Mouse (Mus musculus): ENCODE measurements around the gene Sumf1. TPM values are rescaled to one million over a fixed set of nuclear protein-coding genes. Genes with fewer than 3 reads are reported as not detected.

The Sumf1 gene
- total RNA-seq (2014; fragmentation: Nextera tagmentation) (13.7 and 16.0 TPM in 2 replicates), total RNA-seq (2017) (22.8 and 25.7 TPM in 2 replicates), polyA plus RNA-seq (2012) (25.9 and 35.1 TPM in 2 replicates)

DNA sequence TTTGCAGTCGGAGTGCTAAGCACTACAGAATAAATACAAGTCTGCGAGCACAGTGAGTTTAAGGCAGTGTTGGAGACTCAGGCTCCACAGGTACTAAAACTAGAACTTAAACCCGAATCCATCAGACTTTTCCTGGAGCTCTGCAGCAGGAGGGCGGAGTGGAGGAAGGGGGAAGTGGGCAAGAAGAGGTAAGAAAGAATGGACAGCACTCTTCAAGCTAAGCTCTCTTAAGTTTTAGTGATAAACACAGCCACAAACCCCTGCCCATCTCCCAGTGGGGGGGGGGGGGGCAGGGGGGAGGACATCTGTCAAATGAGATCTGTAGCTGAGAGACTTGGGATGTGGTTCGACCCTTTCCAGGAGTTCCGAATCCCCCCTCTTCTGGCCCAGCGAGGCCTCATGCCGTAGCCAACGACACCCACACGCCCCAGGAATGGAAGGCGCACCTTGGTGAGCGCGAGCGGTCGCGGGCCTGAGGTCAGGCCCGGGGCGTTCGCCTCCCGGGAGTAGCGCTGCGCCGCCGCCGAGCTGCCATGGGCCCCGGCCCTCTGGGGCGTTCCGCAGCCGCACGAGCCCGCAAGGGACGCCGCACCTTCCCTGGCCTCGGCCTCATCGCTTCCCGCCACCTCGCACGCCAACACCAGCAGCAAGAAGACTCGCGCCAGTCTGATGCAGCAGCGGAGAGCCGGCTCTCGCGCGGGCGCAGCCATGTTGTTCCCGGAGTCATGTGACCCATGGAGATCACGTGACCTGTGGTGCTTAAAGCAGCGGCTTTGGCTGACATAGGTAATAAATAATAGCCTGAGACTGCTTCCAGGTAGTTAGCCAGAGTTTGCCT, at the start of gene Sumf1:
Gene Sumf1, minus strand, starts transcription at position 736 of the 838 bp plus-strand sequence.
- Histone ChIP-seq H3K36me3 (replicated peaks) (peaks cover 14% of the 10 kb centered on the region), H3K4me1 (ENCODE audit: insufficient read depth, low read depth, low read length) (peaks cover 13% of the 10 kb centered on the region), H3K9me3 (replicated peaks) (no peaks in the 10 kb centered on the region), H3K27me3 (ENCODE audit: insufficient read depth, low read length) (peaks cover 10% of the 10 kb centered on the region), H3K4me3 (ENCODE audit: low read depth, low read length) (peak within 1 kb of the TSS; percentile 87)
- ATAC-seq (ENCODE audit: extremely low read depth, insufficient number of reproducible peaks, low FRiP score, poor library complexity, severe bottlenecking) (peak; percentile 88), DNase-seq (ENCODE audit: low spot score) (peak; percentile 92)
- TF ChIP-seq GATA1 (IDR thresholded peaks at IDR 0.05; ENCODE audit: borderline replicate concordance, low read length) = no peak
- no peak for TF ChIP-seq CTCF (IDR thresholded peaks at IDR 0.05; ENCODE audit: low read depth, low read length)
- TF ChIP-seq TAL1 (conservative IDR thresholded peaks at IDR 0.05; ENCODE audit: low read depth, low read length) = no peak
- no peak for TF ChIP-seq POLR2AphosphoS5 (IDR thresholded peaks at IDR 0.05; ENCODE audit: insufficient replicate concordance, low read depth, low read length)
- TF ChIP-seq GATA2 (IDR thresholded peaks at IDR 0.05; ENCODE audit: borderline replicate concordance, low read depth, low read length) = no peak

- Histone ChIP-seq H3K4me3 (ENCODE audit: low read depth, low read length) (no peak overlapping the region), H3K27me3 (ENCODE audit: insufficient read depth, low read length) (no peaks in the 10 kb centered on the region), H3K9me3 (replicated peaks) (no peaks in the 10 kb centered on the region), H3K4me1 (ENCODE audit: insufficient read depth, low read depth, low read length) (no peaks in the 10 kb centered on the region), H3K36me3 (replicated peaks) (peaks cover 47% of the 10 kb centered on the region)
- ATAC-seq (ENCODE audit: extremely low read depth, insufficient number of reproducible peaks, low FRiP score, poor library complexity, severe bottlenecking) (no peak), DNase-seq (ENCODE audit: low spot score) (no peak)
- TF ChIP-seq GATA1 (IDR thresholded peaks at IDR 0.05; ENCODE audit: borderline replicate concordance, low read length) = no peak
- no peak for TF ChIP-seq GATA2 (IDR thresholded peaks at IDR 0.05; ENCODE audit: borderline replicate concordance, low read depth, low read length)
- no peak for TF ChIP-seq POLR2AphosphoS5 (IDR thresholded peaks at IDR 0.05; ENCODE audit: insufficient replicate concordance, low read depth, low read length)
- TF ChIP-seq TAL1 (conservative IDR thresholded peaks at IDR 0.05; ENCODE audit: low read depth, low read length) = no peak
- no peak for TF ChIP-seq CTCF (IDR thresholded peaks at IDR 0.05; ENCODE audit: low read depth, low read length)
Measured at GRCm38 (mm10) chr6:108234536-108234935, 49.2 kb upstream of the Sumf1 start.

DNA sequence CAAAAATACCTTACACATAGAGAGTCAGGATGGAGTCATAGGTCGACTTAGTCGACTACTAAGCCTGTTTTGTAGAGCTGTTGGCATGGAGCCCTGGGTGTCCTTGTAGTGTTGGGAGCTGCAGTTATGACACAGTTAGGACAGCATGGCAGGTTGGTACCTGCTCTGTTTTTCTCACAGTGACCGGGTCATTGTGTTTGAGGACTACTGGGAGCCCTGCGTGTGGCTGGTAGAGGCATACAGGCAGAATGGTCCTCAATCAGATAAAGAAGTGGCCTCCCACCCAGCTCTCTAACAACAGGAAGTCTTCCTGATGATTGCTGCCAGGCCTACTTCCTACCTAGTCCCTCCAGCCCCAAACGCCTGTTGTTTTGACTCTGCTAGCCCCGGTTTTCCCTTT, 47.7 kb upstream of the Sumf1 start:
- TF ChIP-seq TAL1 (conservative IDR thresholded peaks at IDR 0.05; ENCODE audit: low read depth, low read length) (no peak), GATA2 (IDR thresholded peaks at IDR 0.05; ENCODE audit: borderline replicate concordance, low read depth, low read length) (no peak), POLR2AphosphoS5 (IDR thresholded peaks at IDR 0.05; ENCODE audit: insufficient replicate concordance, low read depth, low read length) (no peak), CTCF (IDR thresholded peaks at IDR 0.05; ENCODE audit: low read depth, low read length) (no peak), GATA1 (IDR thresholded peaks at IDR 0.05; ENCODE audit: borderline replicate concordance, low read length) (no peak)
- no peaks in the 10 kb centered on the region for H3K4me1 ChIP-seq (ENCODE audit: insufficient read depth, low read depth, low read length)
- no peak for ATAC-seq (ENCODE audit: extremely low read depth, insufficient number of reproducible peaks, low FRiP score, poor library complexity, severe bottlenecking)
- H3K27me3 ChIP-seq (ENCODE audit: insufficient read depth, low read length) = no peaks in the 10 kb centered on the region
- no peaks in the 10 kb centered on the region for H3K9me3 ChIP-seq (replicated peaks)
- no peak overlapping the region for H3K4me3 ChIP-seq (ENCODE audit: low read depth, low read length)
- H3K36me3 ChIP-seq (replicated peaks) = peaks cover 42% of the 10 kb centered on the region
- DNase-seq (ENCODE audit: low spot score) = no peak

DNA sequence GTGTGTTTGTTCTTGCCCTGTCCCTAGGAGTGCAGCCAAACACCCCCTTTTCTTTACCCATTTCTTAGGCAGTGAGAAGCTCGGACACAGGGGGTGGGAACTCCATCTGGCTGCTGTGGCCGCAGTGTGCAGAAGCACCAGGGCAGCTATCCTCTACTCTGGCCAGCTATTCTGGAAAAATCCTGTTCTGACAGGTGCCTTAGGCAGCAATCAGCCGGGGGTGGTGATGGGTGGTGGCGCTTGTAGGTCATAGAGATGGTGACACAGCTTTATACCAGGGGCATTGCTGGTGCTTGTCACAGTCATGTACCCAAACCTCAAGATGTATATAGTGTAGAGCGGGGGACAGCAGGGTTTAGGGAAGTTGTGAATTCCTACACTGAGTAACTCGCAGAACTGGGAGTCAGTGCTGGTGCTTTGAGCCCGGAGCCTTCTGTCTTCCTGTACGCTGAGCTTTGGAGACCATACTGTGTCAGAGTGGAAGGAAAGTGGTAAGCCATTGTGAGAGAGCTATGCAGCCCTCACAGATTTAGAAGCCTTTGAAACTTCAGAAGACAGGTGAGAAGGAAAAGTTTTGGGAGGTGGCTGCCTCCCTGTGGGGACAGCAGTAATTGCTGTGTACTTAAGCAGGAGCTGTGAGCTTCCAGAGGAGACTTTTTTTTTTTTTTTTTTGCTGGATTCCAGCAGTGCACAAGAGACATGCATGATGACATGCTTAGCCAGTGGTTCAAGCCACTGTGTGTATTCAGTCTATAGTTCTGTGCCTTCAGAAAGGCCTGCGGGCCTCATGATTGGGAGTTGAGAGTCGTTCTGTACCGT, 46.7 kb upstream of the Sumf1 start:
- no peak for ATAC-seq (ENCODE audit: extremely low read depth, insufficient number of reproducible peaks, low FRiP score, poor library complexity, severe bottlenecking)
- Histone ChIP-seq H3K4me1 (ENCODE audit: insufficient read depth, low read depth, low read length) (no peaks in the 10 kb centered on the region), H3K27me3 (ENCODE audit: insufficient read depth, low read length) (no peaks in the 10 kb centered on the region), H3K36me3 (replicated peaks) (peaks cover 34% of the 10 kb centered on the region), H3K9me3 (replicated peaks) (no peaks in the 10 kb centered on the region), H3K4me3 (ENCODE audit: low read depth, low read length) (no peak overlapping the region)
- no peak for TF ChIP-seq GATA1 (IDR thresholded peaks at IDR 0.05; ENCODE audit: borderline replicate concordance, low read length)
- TF ChIP-seq TAL1 (conservative IDR thresholded peaks at IDR 0.05; ENCODE audit: low read depth, low read length) = no peak
- TF ChIP-seq POLR2AphosphoS5 (IDR thresholded peaks at IDR 0.05; ENCODE audit: insufficient replicate concordance, low read depth, low read length) = no peak
- no peak for TF ChIP-seq CTCF (IDR thresholded peaks at IDR 0.05; ENCODE audit: low read depth, low read length)
- no peak for TF ChIP-seq GATA2 (IDR thresholded peaks at IDR 0.05; ENCODE audit: borderline replicate concordance, low read depth, low read length)
- DNase-seq (ENCODE audit: low spot score) = no peak

DNA sequence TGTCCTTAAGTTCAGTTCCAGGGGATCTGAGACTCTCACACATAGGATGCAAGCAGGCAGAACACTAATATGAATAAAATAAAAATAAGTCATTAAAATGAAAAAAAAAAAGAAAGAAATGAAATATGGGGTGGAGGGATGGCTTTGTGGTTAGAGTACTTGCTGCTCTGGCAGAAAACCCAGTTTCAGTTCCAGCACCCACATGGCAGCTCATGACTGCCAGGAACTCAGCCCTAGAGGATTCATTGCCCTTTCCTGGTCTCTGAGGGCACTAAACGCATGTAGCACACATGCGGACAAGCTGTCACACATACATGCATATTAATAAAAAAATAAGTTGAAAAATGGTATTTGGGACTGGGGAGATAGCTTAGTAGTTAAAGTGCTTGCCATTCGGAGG, 45.2 kb upstream of the Sumf1 start:
- no peak overlapping the region for H3K4me3 ChIP-seq (ENCODE audit: low read depth, low read length)
- H3K4me1 ChIP-seq (ENCODE audit: insufficient read depth, low read depth, low read length) = no peaks in the 10 kb centered on the region
- ATAC-seq (ENCODE audit: extremely low read depth, insufficient number of reproducible peaks, low FRiP score, poor library complexity, severe bottlenecking) (no peak), DNase-seq (ENCODE audit: low spot score) (no peak)
- TF ChIP-seq POLR2AphosphoS5 (IDR thresholded peaks at IDR 0.05; ENCODE audit: insufficient replicate concordance, low read depth, low read length) = no peak
- no peak for TF ChIP-seq TAL1 (conservative IDR thresholded peaks at IDR 0.05; ENCODE audit: low read depth, low read length)
- no peak for TF ChIP-seq CTCF (IDR thresholded peaks at IDR 0.05; ENCODE audit: low read depth, low read length)
- no peak for TF ChIP-seq GATA2 (IDR thresholded peaks at IDR 0.05; ENCODE audit: borderline replicate concordance, low read depth, low read length)
- no peak for TF ChIP-seq GATA1 (IDR thresholded peaks at IDR 0.05; ENCODE audit: borderline replicate concordance, low read length)
- H3K36me3 ChIP-seq (replicated peaks) = peaks cover 31% of the 10 kb centered on the region
- no peaks in the 10 kb centered on the region for H3K27me3 ChIP-seq (ENCODE audit: insufficient read depth, low read length)
- no peaks in the 10 kb centered on the region for H3K9me3 ChIP-seq (replicated peaks)

GRCm38 (mm10) chr6:108228601-108229000, 43.2 kb upstream of the Sumf1 start:
- DNase-seq (ENCODE audit: low spot score) = no peak
- Histone ChIP-seq H3K27me3 (ENCODE audit: insufficient read depth, low read length) (no peaks in the 10 kb centered on the region), H3K4me1 (ENCODE audit: insufficient read depth, low read depth, low read length) (no peaks in the 10 kb centered on the region), H3K9me3 (replicated peaks) (no peaks in the 10 kb centered on the region), H3K36me3 (replicated peaks) (peaks cover 28% of the 10 kb centered on the region), H3K4me3 (ENCODE audit: low read depth, low read length) (no peak overlapping the region)
- no peak for ATAC-seq (ENCODE audit: extremely low read depth, insufficient number of reproducible peaks, low FRiP score, poor library complexity, severe bottlenecking)
- TF ChIP-seq GATA1 (IDR thresholded peaks at IDR 0.05; ENCODE audit: borderline replicate concordance, low read length) (no peak), POLR2AphosphoS5 (IDR thresholded peaks at IDR 0.05; ENCODE audit: insufficient replicate concordance, low read depth, low read length) (no peak), TAL1 (conservative IDR thresholded peaks at IDR 0.05; ENCODE audit: low read depth, low read length) (no peak), CTCF (IDR thresholded peaks at IDR 0.05; ENCODE audit: low read depth, low read length) (no peak), GATA2 (IDR thresholded peaks at IDR 0.05; ENCODE audit: borderline replicate concordance, low read depth, low read length) (no peak)
